Mouse (Mus musculus) ovary, adult 2 months (tissue): ENCODE measurements around the gene Gm10061. TPM values are rescaled to one million over a fixed set of nuclear protein-coding genes. Genes with fewer than 3 reads are reported as not detected.

ENCODE experiments used
- polyA plus RNA-seq: library from polyadenylated mRNA; depleted of rRNA; stranded (reverse); fragments of >200 nt; gene quantifications from 2 replicates; pipeline ENCODE4 v1.2.3, GENCODE M21; 2012; rRNA removed

Gm10061 gene
- polyA plus RNA-seq: not detected in 2 replicates

GRCm38 (mm10) chr16:89150786-89151185 is at the start of gene Gm10061:
Gm10061 (plus strand) TSS chr16:89151086.

GRCm38 (mm10) chr16:89140551-89140950 is 10.3 kb upstream of the Gm10061 start, which contains the start of gene Gm6358:
Gm6358 (plus strand) TSS chr16:89140851.

GRCm38 (mm10) chr16:89157652-89158051 is 6.8 kb downstream of the Gm10061 start, which contains the start of gene Gm9789:
Gm9789 (plus strand) TSS chr16:89157952.

GRCm38 (mm10) chr16:89169190-89169589 is 18.3 kb downstream of the Gm10061 start, which contains the start of gene Gm7735:
Gm7735 (plus strand) TSS chr16:89169490.

GRCm38 (mm10) chr16:89174435-89174834 is 23.5 kb downstream of the Gm10061 start, which contains the start of gene 1110057P08Rik:
1110057P08Rik (plus strand) TSS chr16:89174735.

Other genes starting within 250 kb of the Gm10061 start
- gene Krtap19-9b, start 218.8 kb upstream of the Gm10061 start, polyA plus RNA-seq: not detected in 2 replicates
- not detected in 2 replicates for gene Krtap16-3, start 188.2 kb upstream of the Gm10061 start, polyA plus RNA-seq
- not detected in 2 replicates for gene Krtap22-2, start 140.3 kb upstream of the Gm10061 start, polyA plus RNA-seq
- not detected in 2 replicates for gene Gm10229, start 135.8 kb upstream of the Gm10061 start, polyA plus RNA-seq
- gene Krtap6-1, start 119.4 kb upstream of the Gm10061 start, polyA plus RNA-seq: not detected in 2 replicates
- not detected in 2 replicates for gene Gm10228, start 109.6 kb upstream of the Gm10061 start, polyA plus RNA-seq
- gene Krtap6-5, start 103.2 kb upstream of the Gm10061 start, polyA plus RNA-seq: not detected in 2 replicates
- gene 1110025L11Rik, start 87.1 kb upstream of the Gm10061 start, polyA plus RNA-seq: not detected in 2 replicates
- not detected in 2 replicates for gene Krtap6-3, start 67.1 kb upstream of the Gm10061 start, polyA plus RNA-seq
- not detected in 2 replicates for gene Gm6358, start 10.2 kb upstream of the Gm10061 start, polyA plus RNA-seq
- gene Gm9789, start 6.9 kb downstream of the Gm10061 start, polyA plus RNA-seq: not detected in 2 replicates
- gene Gm7735, start 18.4 kb downstream of the Gm10061 start, polyA plus RNA-seq: not detected in 2 replicates
- gene 1110057P08Rik, start 23.6 kb downstream of the Gm10061 start, polyA plus RNA-seq: not detected in 2 replicates
- not detected in 2 replicates for gene Krtap20-2, start 54.8 kb downstream of the Gm10061 start, polyA plus RNA-seq